Mouse (Mus musculus): ENCODE data around the gene Efnb3. TPM values are rescaled to one million over a fixed set of nuclear protein-coding genes. Genes with fewer than 3 reads are reported as not detected.

The Efnb3 gene
- polyA plus RNA-seq (2012), result 0.69 and 1.4 TPM in 2 replicates

DNA sequence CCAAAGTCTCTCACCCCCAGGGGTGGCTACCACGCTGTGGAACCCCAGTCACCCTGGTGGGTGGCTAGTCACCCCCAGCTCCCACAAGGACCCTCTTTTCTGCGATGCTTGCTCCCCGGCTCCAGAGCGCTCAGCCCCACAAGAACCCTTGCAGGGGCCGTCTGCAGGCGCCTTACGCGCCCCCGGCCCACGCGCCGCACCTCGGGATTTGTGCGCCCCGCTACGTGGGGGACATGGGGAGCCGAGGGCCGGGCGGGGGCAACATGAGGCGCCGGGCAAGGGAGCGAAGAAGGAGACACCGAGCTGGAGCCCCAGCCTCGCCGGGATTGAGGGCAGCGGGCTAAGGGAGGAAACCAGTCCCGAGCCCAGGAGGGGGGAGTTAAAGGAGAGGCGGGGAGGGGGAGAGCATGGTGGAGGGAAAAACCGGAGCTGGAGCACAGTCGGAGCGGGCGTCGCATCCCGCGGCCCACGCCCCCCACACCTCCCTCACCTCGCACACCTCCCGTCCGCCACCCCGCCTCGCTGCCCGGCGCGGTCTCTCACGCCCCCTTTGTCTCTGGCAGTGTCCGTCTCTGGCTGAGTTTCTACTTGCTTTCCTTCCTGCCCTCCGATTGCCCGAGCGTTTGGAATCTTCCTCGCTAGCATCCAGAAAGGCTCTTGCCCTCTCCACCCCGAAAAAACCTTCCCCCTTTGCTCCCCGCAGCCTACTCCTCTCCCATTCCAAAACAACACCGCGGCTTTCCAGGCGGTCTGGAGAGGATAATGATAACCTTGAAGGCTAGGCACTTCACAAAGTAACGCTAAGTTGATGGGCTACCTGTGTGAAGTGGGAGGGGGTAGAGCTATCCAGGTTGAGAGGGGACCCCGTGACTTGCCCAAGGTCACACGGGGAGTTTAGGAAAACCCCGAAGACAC lies at the start of gene Efnb3:
TSS of gene Efnb3 (minus strand) at position 355 of the 915 bp plus-strand sequence.

DNA sequence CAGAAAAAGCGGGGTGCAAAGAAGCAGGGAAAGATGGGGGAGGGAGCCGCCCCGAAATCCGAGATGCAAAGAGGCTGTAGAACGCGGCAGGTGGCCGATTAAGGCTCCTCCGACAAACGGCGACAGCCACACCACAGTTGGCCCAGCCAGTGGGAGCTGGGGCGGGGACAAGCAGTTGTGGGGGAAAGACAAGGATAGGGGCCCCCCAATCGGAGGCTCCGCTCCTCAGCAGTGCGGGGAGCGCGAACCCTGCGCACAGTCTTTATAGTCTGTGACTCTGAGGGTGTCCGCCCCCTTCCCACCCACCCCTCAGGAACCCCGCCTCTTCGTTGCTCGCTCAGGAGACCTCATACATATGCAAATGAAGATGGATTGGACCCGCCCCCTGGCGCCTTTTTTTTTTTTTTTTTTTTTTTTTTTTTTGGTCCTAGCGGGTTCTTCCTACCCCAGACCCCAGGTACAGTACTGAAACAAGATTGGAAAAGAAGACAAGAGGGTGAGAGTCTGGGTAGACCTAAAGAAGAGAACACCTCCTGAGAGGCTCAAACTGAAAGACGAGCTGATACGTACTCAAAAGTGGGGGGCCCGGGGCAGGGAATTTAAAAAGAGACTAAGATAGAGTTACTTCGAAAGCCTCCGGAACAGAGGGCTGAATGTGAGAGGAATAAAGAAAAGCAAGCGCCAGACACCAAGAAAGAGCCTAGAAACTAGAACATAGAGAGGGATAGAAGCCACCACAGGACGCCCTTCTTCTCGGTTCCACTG lies 45.9 kb upstream of the Efnb3 start, which contains the start of gene Atp1b2:
TSS of gene Atp1b2 (minus strand) at position 217 of the 765 bp plus-strand sequence.

GRCm38 (mm10) chr11:69580091-69580514 lies 20.1 kb upstream of the Efnb3 start, which contains the start of the genes Wrap53 and Trp53:
Wrap53 (minus strand) TSS chr11:69580255.
Trp53 (plus strand) TSS chr11:69580359.

GRCm38 (mm10) chr11:69549060-69549656 lies 10.8 kb downstream of the Efnb3 start, which contains the start of gene Dnah2:
Dnah2 (minus strand) TSS chr11:69549110.

Other genes starting within 250 kb of the Efnb3 start
- 22.6 and 44.8 TPM in 2 replicates for gene Cntrob, start 236.4 kb downstream of the Efnb3 start, polyA plus RNA-seq (2012)
- 5.1 and 6.6 TPM in 2 replicates for gene Trappc1, start 236.2 kb downstream of the Efnb3 start, polyA plus RNA-seq (2012)
- 0.16 and 0.42 TPM in 2 replicates for gene Kcnab3, start 233.9 kb downstream of the Efnb3 start, polyA plus RNA-seq (2012)
- 3.1 and 7.6 TPM in 2 replicates for gene Rnf227, start 219.7 kb downstream of the Efnb3 start, polyA plus RNA-seq (2012)
- gene Chd3, start 190.8 kb downstream of the Efnb3 start, polyA plus RNA-seq (2012), result 147 and 202 TPM in 2 replicates
- 114 and 133 TPM in 2 replicates for gene Naa38, start 164.7 kb downstream of the Efnb3 start, polyA plus RNA-seq (2012)
- 8.7 and 8.8 TPM in 2 replicates for gene Cyb5d1, start 164.6 kb downstream of the Efnb3 start, polyA plus RNA-seq (2012)
- 1.6 and 2.5 TPM in 2 replicates for gene Tmem88, start 162.0 kb downstream of the Efnb3 start, polyA plus RNA-seq (2012)
- gene Kdm6b, start 146.5 kb downstream of the Efnb3 start, polyA plus RNA-seq (2012), result 242 and 341 TPM in 2 replicates
- 0.03 TPM in 1 of 2 replicates, not detected in the other for gene Dnah2, start 11.1 kb downstream of the Efnb3 start, polyA plus RNA-seq (2012)
- gene Wrap53, start 20.1 kb upstream of the Efnb3 start, polyA plus RNA-seq (2012), result 15.1 and 19.3 TPM in 2 replicates
- gene Trp53, start 20.2 kb upstream of the Efnb3 start, polyA plus RNA-seq (2012), result 107 and 113 TPM in 2 replicates
- gene Atp1b2, start 45.7 kb upstream of the Efnb3 start, polyA plus RNA-seq (2012), result 60.8 and 72.4 TPM in 2 replicates
- gene Shbg, start 57.7 kb upstream of the Efnb3 start, polyA plus RNA-seq (2012), result not detected in 2 replicates
- not detected in 2 replicates for gene Sat2, start 61.8 kb upstream of the Efnb3 start, polyA plus RNA-seq (2012)
- 78.1 and 86.4 TPM in 2 replicates for gene Fxr2, start 72.8 kb upstream of the Efnb3 start, polyA plus RNA-seq (2012)
- gene Sox15, start 95.1 kb upstream of the Efnb3 start, polyA plus RNA-seq (2012), result 0.48 and 1.3 TPM in 2 replicates
- gene Mpdu1, start 102.4 kb upstream of the Efnb3 start, polyA plus RNA-seq (2012), result 34.6 and 45.3 TPM in 2 replicates
- 27.8 and 36.3 TPM in 2 replicates for gene Cd68, start 105.9 kb upstream of the Efnb3 start, polyA plus RNA-seq (2012)
- gene Eif4a1, start 112.2 kb upstream of the Efnb3 start, polyA plus RNA-seq (2012), result 275 and 277 TPM in 2 replicates
- gene Senp3, start 121.9 kb upstream of the Efnb3 start, polyA plus RNA-seq (2012), result 103 and 104 TPM in 2 replicates
- gene Tnfsf13, start 125.6 kb upstream of the Efnb3 start, polyA plus RNA-seq (2012), result 11.4 TPM in 2 replicates
- gene Tnfsf12, start 135.6 kb upstream of the Efnb3 start, polyA plus RNA-seq (2012), result 7.9 and 10.0 TPM in 2 replicates
- 2.5 and 3.6 TPM in 2 replicates for gene Tnfsfm13, start 135.9 kb upstream of the Efnb3 start, polyA plus RNA-seq (2012)
- gene Polr2a, start 198.4 kb upstream of the Efnb3 start, polyA plus RNA-seq (2012), result 82.4 and 83.8 TPM in 2 replicates
- gene Slc35g3, start 201.8 kb upstream of the Efnb3 start, polyA plus RNA-seq (2012), result not detected in 2 replicates
- gene Zbtb4, start 205.7 kb upstream of the Efnb3 start, polyA plus RNA-seq (2012), result 3.7 and 6.1 TPM in 2 replicates
- gene Chrnb1, start 235.7 kb upstream of the Efnb3 start, polyA plus RNA-seq (2012), result 1.1 and 1.2 TPM in 2 replicates
- gene Fgf11, start 241.7 kb upstream of the Efnb3 start, polyA plus RNA-seq (2012), result 1.1 and 1.4 TPM in 2 replicates
- 0.03 TPM in 1 of 2 replicates, not detected in the other for gene Tmem102, start 245.4 kb upstream of the Efnb3 start, polyA plus RNA-seq (2012)

Measured in megakaryocyte-erythroid progenitor cell, adult 5 weeks (primary cell).